Mouse (Mus musculus): ENCODE results near the gene Slc2a9. TPM values are rescaled to one million over a fixed set of nuclear protein-coding genes. Genes with fewer than 3 reads are reported as not detected.

Slc2a9 gene
- polyA plus RNA-seq, 1 experiment = 1.4 TPM

GRCm38 (mm10) chr5:38489739-38490138, 13.2 kb downstream of the Slc2a9 start:
- Histone ChIP-seq H3K4me3 (ENCODE audit: insufficient read depth, poor library complexity, severe bottlenecking) (no peak overlapping the region), H3K36me3 (ENCODE audit: control insufficient read depth, insufficient read depth) (no peaks in the 10 kb centered on the region), H3ac (ENCODE audit: control insufficient read depth, insufficient read length, low read depth) (no peak overlapping the region), H3K27me3 (ENCODE audit: control insufficient read depth, insufficient read depth, insufficient read length) (peaks cover 16% of the 10 kb centered on the region), H3K79me3 (ENCODE audit: low read depth) (no peaks in the 10 kb centered on the region), H3K79me2 (ENCODE audit: control insufficient read depth, insufficient read depth) (no peaks in the 10 kb centered on the region)
- no peak for TF ChIP-seq USF1 (IDR thresholded peaks at IDR 0.05; ENCODE audit: low read depth)
- TF ChIP-seq MAX (IDR thresholded peaks at IDR 0.05) = no peak
- no peak for TF ChIP-seq CEBPB (IDR thresholded peaks at IDR 0.05; ENCODE audit: low read depth)
- TF ChIP-seq FOSL1 (IDR thresholded peaks at IDR 0.05; ENCODE audit: insufficient read depth, low read length, poor library complexity, severe bottlenecking) = no peak
- TF ChIP-seq CTCF (IDR thresholded peaks at IDR 0.05; ENCODE audit: control insufficient read depth, insufficient read depth, insufficient read length) = no peak
- TF ChIP-seq MYOD1 (IDR thresholded peaks at IDR 0.05; ENCODE audit: control insufficient read depth, insufficient read length, low read depth) = no peak
- no peak for TF ChIP-seq MYOG (IDR thresholded peaks at IDR 0.05; ENCODE audit: control insufficient read depth, extremely low read depth, insufficient read length)

GRCm38 (mm10) chr5:38488673-38489615, 14.0 kb downstream of the Slc2a9 start:
- Histone ChIP-seq H3K36me3 (ENCODE audit: control insufficient read depth, insufficient read depth) (no peaks in the 10 kb centered on the region), H3K79me2 (ENCODE audit: control insufficient read depth, insufficient read depth) (no peaks in the 10 kb centered on the region), H3K27me3 (ENCODE audit: control insufficient read depth, insufficient read depth, insufficient read length) (peaks cover 16% of the 10 kb centered on the region), H3ac (ENCODE audit: control insufficient read depth, insufficient read length, low read depth) (no peak overlapping the region), H3K4me3 (ENCODE audit: insufficient read depth, poor library complexity, severe bottlenecking) (no peak overlapping the region), H3K79me3 (ENCODE audit: low read depth) (no peaks in the 10 kb centered on the region)
- TF ChIP-seq MYOD1 (IDR thresholded peaks at IDR 0.05; ENCODE audit: control insufficient read depth, insufficient read length, low read depth) = no peak
- TF ChIP-seq CEBPB (IDR thresholded peaks at IDR 0.05; ENCODE audit: low read depth) = no peak
- TF ChIP-seq USF1 (IDR thresholded peaks at IDR 0.05; ENCODE audit: low read depth) = no peak
- no peak for TF ChIP-seq CTCF (IDR thresholded peaks at IDR 0.05; ENCODE audit: control insufficient read depth, insufficient read depth, insufficient read length)
- no peak for TF ChIP-seq MYOG (IDR thresholded peaks at IDR 0.05; ENCODE audit: control insufficient read depth, extremely low read depth, insufficient read length)
- no peak for TF ChIP-seq MAX (IDR thresholded peaks at IDR 0.05)
- TF ChIP-seq FOSL1 (IDR thresholded peaks at IDR 0.05; ENCODE audit: insufficient read depth, low read length, poor library complexity, severe bottlenecking) = no peak

GRCm38 (mm10) chr5:38488026-38488425, 14.9 kb downstream of the Slc2a9 start:
- no peak for TF ChIP-seq CTCF (IDR thresholded peaks at IDR 0.05; ENCODE audit: control insufficient read depth, insufficient read depth, insufficient read length)
- TF ChIP-seq FOSL1 (IDR thresholded peaks at IDR 0.05; ENCODE audit: insufficient read depth, low read length, poor library complexity, severe bottlenecking) = no peak
- TF ChIP-seq CEBPB (IDR thresholded peaks at IDR 0.05; ENCODE audit: low read depth) = no peak
- TF ChIP-seq USF1 (IDR thresholded peaks at IDR 0.05; ENCODE audit: low read depth) = no peak
- no peak for TF ChIP-seq MAX (IDR thresholded peaks at IDR 0.05)
- no peak for TF ChIP-seq MYOG (IDR thresholded peaks at IDR 0.05; ENCODE audit: control insufficient read depth, extremely low read depth, insufficient read length)
- no peak for TF ChIP-seq MYOD1 (IDR thresholded peaks at IDR 0.05; ENCODE audit: control insufficient read depth, insufficient read length, low read depth)
- H3K27me3 ChIP-seq (ENCODE audit: control insufficient read depth, insufficient read depth, insufficient read length) = peaks cover 22% of the 10 kb centered on the region

GRCm38 (mm10) chr5:38487247-38487646, 15.7 kb downstream of the Slc2a9 start:
- H3K79me3 ChIP-seq (ENCODE audit: low read depth) = no peaks in the 10 kb centered on the region
- no peak overlapping the region for H3K4me3 ChIP-seq (ENCODE audit: insufficient read depth, poor library complexity, severe bottlenecking)
- peaks cover 25% of the 10 kb centered on the region for H3K27me3 ChIP-seq (ENCODE audit: control insufficient read depth, insufficient read depth, insufficient read length)
- no peak overlapping the region for H3ac ChIP-seq (ENCODE audit: control insufficient read depth, insufficient read length, low read depth)
- no peaks in the 10 kb centered on the region for H3K36me3 ChIP-seq (ENCODE audit: control insufficient read depth, insufficient read depth)
- H3K79me2 ChIP-seq (ENCODE audit: control insufficient read depth, insufficient read depth) = no peaks in the 10 kb centered on the region
- TF ChIP-seq MYOD1 (IDR thresholded peaks at IDR 0.05; ENCODE audit: control insufficient read depth, insufficient read length, low read depth) = no peak
- TF ChIP-seq CEBPB (IDR thresholded peaks at IDR 0.05; ENCODE audit: low read depth) = no peak
- no peak for TF ChIP-seq FOSL1 (IDR thresholded peaks at IDR 0.05; ENCODE audit: insufficient read depth, low read length, poor library complexity, severe bottlenecking)
- no peak for TF ChIP-seq MYOG (IDR thresholded peaks at IDR 0.05; ENCODE audit: control insufficient read depth, extremely low read depth, insufficient read length)
- TF ChIP-seq MAX (IDR thresholded peaks at IDR 0.05) = no peak
- TF ChIP-seq CTCF (IDR thresholded peaks at IDR 0.05; ENCODE audit: control insufficient read depth, insufficient read depth, insufficient read length) = no peak
- TF ChIP-seq USF1 (IDR thresholded peaks at IDR 0.05; ENCODE audit: low read depth) = no peak

More at GRCm38 (mm10) chr5:38488026-38488425, 14.9 kb downstream of the Slc2a9 start:
- Histone ChIP-seq H3K79me3 (ENCODE audit: low read depth) (no peaks in the 10 kb centered on the region), H3K79me2 (ENCODE audit: control insufficient read depth, insufficient read depth) (no peaks in the 10 kb centered on the region), H3ac (ENCODE audit: control insufficient read depth, insufficient read length, low read depth) (no peak overlapping the region), H3K4me3 (ENCODE audit: insufficient read depth, poor library complexity, severe bottlenecking) (no peak overlapping the region), H3K36me3 (ENCODE audit: control insufficient read depth, insufficient read depth) (no peaks in the 10 kb centered on the region)

- H3K4me3 ChIP-seq (ENCODE audit: insufficient read depth, poor library complexity, severe bottlenecking) = no peak overlapping the region
- no peak for TF ChIP-seq CTCF (IDR thresholded peaks at IDR 0.05; ENCODE audit: control insufficient read depth, insufficient read depth, insufficient read length)
- TF ChIP-seq MYOG (IDR thresholded peaks at IDR 0.05; ENCODE audit: control insufficient read depth, extremely low read depth, insufficient read length) = no peak
- no peak for TF ChIP-seq MYOD1 (IDR thresholded peaks at IDR 0.05; ENCODE audit: control insufficient read depth, insufficient read length, low read depth)
- no peak for TF ChIP-seq CEBPB (IDR thresholded peaks at IDR 0.05; ENCODE audit: low read depth)
- TF ChIP-seq USF1 (IDR thresholded peaks at IDR 0.05; ENCODE audit: low read depth) = no peak
- TF ChIP-seq MAX (IDR thresholded peaks at IDR 0.05) = no peak
- TF ChIP-seq FOSL1 (IDR thresholded peaks at IDR 0.05; ENCODE audit: insufficient read depth, low read length, poor library complexity, severe bottlenecking) = no peak
- H3K79me2 ChIP-seq (ENCODE audit: control insufficient read depth, insufficient read depth) = no peaks in the 10 kb centered on the region
- H3ac ChIP-seq (ENCODE audit: control insufficient read depth, insufficient read length, low read depth) = no peak overlapping the region
- H3K36me3 ChIP-seq (ENCODE audit: control insufficient read depth, insufficient read depth) = no peaks in the 10 kb centered on the region
- H3K27me3 ChIP-seq (ENCODE audit: control insufficient read depth, insufficient read depth, insufficient read length) = peaks cover 20% of the 10 kb centered on the region
- no peaks in the 10 kb centered on the region for H3K79me3 ChIP-seq (ENCODE audit: low read depth)
Observed at GRCm38 (mm10) chr5:38485946-38486345, 17.0 kb downstream of the Slc2a9 start.
